Mouse (Mus musculus) heart, postnatal 0 days (tissue): Measurements from ENCODE around the gene Iqce.
A peak's percentile ranks its signal among the peaks of the same experiment; 100 is the strongest.

Experiments
- CTCF ChIP-seq: IDR thresholded peaks from 2 replicates; pipeline ENCODE4 v1.5.1; 2016; ENCODE audit warnings: antibody characterized with exemption, control low read depth, low read depth
- EP300 ChIP-seq: IDR thresholded peaks from 2 replicates; pipeline ENCODE4 v1.6.1; 2016; ENCODE audit warnings: antibody characterized with exemption, low read depth

- TF ChIP-seq CTCF (peak; percentile 73), EP300 (no peak)
Observed at GRCm38 (mm10) chr5:140684343-140685148, 17.6 kb downstream of the Iqce start.
